Mouse (Mus musculus): Measurements from ENCODE around the gene Alg2. TPM values are rescaled to one million over a fixed set of nuclear protein-coding genes. Genes with fewer than 3 reads are reported as not detected.

Alg2 gene
- polyA plus RNA-seq, 1 experiment from 2014 or later: 48.1 TPM

DNA sequence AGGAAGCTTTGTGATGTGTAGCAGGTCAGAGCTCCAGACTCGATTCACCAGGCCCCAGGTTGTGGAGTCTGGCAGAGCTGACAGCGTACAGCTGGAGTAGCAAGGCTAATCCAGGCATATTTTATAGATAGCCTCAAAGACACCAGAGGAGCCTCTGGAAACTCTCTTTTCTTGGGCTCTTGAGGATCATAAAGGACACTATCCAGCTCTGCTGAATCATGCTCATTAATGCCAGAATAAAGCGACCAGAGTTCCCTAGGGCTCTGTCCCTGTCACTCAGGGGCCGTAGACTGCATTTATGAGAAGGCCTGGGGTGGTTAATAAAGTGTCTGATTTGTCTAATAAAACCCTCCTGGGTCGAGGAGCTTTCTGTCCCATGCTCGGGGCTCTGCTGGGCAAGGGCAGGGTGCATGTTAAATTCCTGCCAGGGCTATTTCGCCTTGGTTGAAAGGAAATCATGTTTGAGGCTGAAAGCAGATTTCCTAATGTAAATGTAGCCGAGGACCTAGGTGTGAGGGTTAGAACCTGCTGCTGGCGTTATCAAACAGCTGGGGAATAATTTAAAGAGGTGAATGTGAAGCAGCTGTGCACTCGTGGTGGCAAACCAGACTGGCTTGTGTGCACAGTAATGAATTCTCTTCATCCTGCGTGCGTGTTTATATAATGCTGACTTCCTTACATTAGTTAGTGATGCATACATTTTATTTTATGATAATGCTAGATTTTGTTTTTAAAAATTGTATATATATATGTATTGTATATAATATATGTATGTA lies 18.4 kb upstream of the Alg2 start:
- H3K36me3 ChIP-seq (ENCODE audit: insufficient read depth, low read length): no peaks in the 10 kb centered on the region
- ATAC-seq (replicated peaks; ENCODE audit: low FRiP score, low read depth) (no peak), DNase-seq (ENCODE audit: low spot score) (no peak)
- no peaks in the 10 kb centered on the region for H3K4me1 ChIP-seq (replicated peaks; ENCODE audit: insufficient read depth, low read length)
- TF ChIP-seq CTCF (IDR thresholded peaks at IDR 0.05; ENCODE audit: low read depth): no peak
- no peak overlapping the region for H3K27ac ChIP-seq
- no peaks in the 10 kb centered on the region for H3K27me3 ChIP-seq (ENCODE audit: insufficient read depth, low read length)
- H3K4me3 ChIP-seq (replicated peaks; ENCODE audit: low read depth, low read length): no peak overlapping the region
- H3K4me2 ChIP-seq (ENCODE audit: low read length): no peak overlapping the region
- 57% methylated on average over 12 of the region's 12 CpGs for WGBS
- H3K9me3 ChIP-seq (replicated peaks; ENCODE audit: low read length): no peaks in the 10 kb centered on the region
- no peak overlapping the region for H3K9ac ChIP-seq (ENCODE audit: low read depth, low read length)

DNA sequence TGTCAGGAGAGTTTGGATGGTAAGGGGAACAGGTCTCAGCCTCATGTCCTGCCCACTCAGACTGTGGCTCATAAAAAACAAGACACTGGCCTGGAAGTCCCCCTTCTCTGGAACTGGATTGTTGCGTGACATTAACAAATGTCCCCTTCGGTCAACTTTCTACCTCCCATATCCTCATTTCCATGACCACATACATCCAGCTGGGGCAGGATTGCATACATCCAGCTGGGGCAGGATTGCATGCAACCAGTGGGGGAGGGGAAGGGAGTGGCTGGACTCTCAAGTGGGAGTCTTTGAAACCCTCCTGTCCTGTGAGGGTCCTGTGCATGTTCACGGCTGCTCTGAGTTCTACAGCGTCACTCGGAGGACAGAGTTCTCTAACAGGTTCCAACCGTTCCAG lies 17.1 kb upstream of the Alg2 start:
- WGBS: 68% methylated on average over 6 of the region's 6 CpGs
- Histone ChIP-seq H3K4me2 (ENCODE audit: low read length) (no peak overlapping the region), H3K9ac (ENCODE audit: low read depth, low read length) (no peak overlapping the region), H3K36me3 (ENCODE audit: insufficient read depth, low read length) (no peaks in the 10 kb centered on the region), H3K4me1 (replicated peaks; ENCODE audit: insufficient read depth, low read length) (no peaks in the 10 kb centered on the region), H3K27me3 (ENCODE audit: insufficient read depth, low read length) (no peaks in the 10 kb centered on the region), H3K27ac (no peak overlapping the region), H3K9me3 (replicated peaks; ENCODE audit: low read length) (no peaks in the 10 kb centered on the region), H3K4me3 (replicated peaks; ENCODE audit: low read depth, low read length) (no peak overlapping the region)
- TF ChIP-seq CTCF (IDR thresholded peaks at IDR 0.05; ENCODE audit: low read depth): no peak
- ATAC-seq (replicated peaks; ENCODE audit: low FRiP score, low read depth) (no peak), DNase-seq (ENCODE audit: low spot score) (no peak)

DNA sequence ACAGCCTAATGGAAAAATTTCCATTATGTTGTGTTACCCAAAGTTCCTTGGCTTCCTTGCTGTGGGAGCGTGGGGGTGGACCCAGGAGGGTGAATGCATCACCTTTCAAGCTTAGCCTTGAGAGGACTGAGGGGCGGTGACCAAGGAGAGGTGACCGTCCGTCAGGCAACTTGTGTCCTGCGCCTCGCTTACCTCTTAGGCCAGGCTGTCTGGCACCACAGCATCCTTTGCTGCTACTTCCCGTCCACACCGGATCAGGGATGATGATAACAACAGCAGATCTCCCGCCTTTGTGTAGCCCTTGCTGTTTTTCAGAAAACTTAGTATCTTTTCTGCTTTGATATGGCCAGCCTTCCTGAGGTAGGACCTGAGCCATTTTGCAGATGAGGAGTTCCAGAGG lies 6.4 kb upstream of the Alg2 start:
- no peaks in the 10 kb centered on the region for H3K27me3 ChIP-seq (ENCODE audit: insufficient read depth, low read length)
- WGBS: 93% methylated on average over 9 of the region's 9 CpGs
- H3K4me2 ChIP-seq (ENCODE audit: low read length): no peak overlapping the region
- no peak for ATAC-seq (replicated peaks; ENCODE audit: low FRiP score, low read depth)
- no peak for TF ChIP-seq CTCF (IDR thresholded peaks at IDR 0.05; ENCODE audit: low read depth)
- H3K4me1 ChIP-seq (replicated peaks; ENCODE audit: insufficient read depth, low read length): peaks cover 1% of the 10 kb centered on the region; the same call in 1 of the 2 replicates
- DNase-seq (ENCODE audit: low spot score): no peak
- peaks cover 34% of the 10 kb centered on the region; the same call in 1 of the 2 replicates for H3K36me3 ChIP-seq (ENCODE audit: insufficient read depth, low read length)
- no peak overlapping the region for H3K9ac ChIP-seq (ENCODE audit: low read depth, low read length)
- no peak overlapping the region for H3K4me3 ChIP-seq (replicated peaks; ENCODE audit: low read depth, low read length)
- no peaks in the 10 kb centered on the region for H3K9me3 ChIP-seq (replicated peaks; ENCODE audit: low read length)
- no peak overlapping the region for H3K27ac ChIP-seq

DNA sequence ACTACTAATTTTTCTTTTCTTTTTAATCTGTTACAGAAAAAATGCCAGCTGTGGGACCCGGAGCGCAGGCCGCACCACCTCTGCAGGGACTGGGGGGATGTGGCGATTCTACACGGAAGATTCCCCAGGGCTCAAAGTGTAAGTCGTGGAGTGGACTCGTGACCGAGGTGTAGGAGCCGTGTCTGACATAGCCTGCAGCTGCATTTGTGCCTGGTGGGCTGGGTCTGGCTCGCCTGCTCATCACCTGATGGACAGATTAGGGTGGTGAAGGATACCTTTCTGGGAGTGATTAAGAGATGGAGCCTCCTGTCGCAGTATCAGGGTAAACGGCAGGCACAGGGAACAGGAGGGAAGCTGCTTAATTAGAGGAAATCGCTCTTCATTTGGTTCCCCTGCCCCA lies 6.0 kb upstream of the Alg2 start:
- peaks cover 6% of the 10 kb centered on the region; the same call in 1 of the 2 replicates for H3K4me1 ChIP-seq (replicated peaks; ENCODE audit: insufficient read depth, low read length)
- no peak overlapping the region for H3K9ac ChIP-seq (ENCODE audit: low read depth, low read length)
- no peak for DNase-seq (ENCODE audit: low spot score)
- peaks cover 34% of the 10 kb centered on the region; the same call in 1 of the 2 replicates for H3K36me3 ChIP-seq (ENCODE audit: insufficient read depth, low read length)
- H3K4me3 ChIP-seq (replicated peaks; ENCODE audit: low read depth, low read length): no peak overlapping the region
- TF ChIP-seq CTCF (IDR thresholded peaks at IDR 0.05; ENCODE audit: low read depth): no peak
- H3K4me2 ChIP-seq (ENCODE audit: low read length): no peak overlapping the region
- H3K27ac ChIP-seq: no peak overlapping the region
- ATAC-seq (replicated peaks; ENCODE audit: low FRiP score, low read depth): no peak
- H3K27me3 ChIP-seq (ENCODE audit: insufficient read depth, low read length): no peaks in the 10 kb centered on the region
- 87% methylated on average over 13 of the region's 13 CpGs for WGBS
- H3K9me3 ChIP-seq (replicated peaks; ENCODE audit: low read length): no peaks in the 10 kb centered on the region

DNA sequence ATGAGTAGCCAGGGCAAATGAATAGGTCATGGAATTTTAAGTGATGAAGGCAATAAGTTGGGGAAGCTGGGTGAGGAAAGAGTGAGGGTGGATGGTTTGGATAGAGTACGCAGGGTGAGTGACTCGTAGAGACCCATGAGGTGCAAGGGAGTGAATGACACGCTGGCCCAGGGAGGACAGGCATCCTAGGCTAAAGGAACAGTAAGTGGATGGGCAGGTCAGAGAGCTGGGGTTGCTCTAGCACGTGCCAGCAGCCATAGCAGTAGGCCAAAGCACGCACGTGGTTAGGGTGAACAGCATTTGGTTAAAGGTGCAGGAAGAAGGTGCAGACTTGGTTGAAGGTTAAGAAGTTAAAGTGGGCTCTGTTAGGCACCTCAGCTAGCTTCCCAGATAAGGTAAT lies 3.4 kb upstream of the Alg2 start:
- DNase-seq (ENCODE audit: low spot score) (no peak), ATAC-seq (replicated peaks; ENCODE audit: low FRiP score, low read depth) (no peak)
- H3K36me3 ChIP-seq (ENCODE audit: insufficient read depth, low read length): peaks cover 29% of the 10 kb centered on the region; the same call in 1 of the 2 replicates
- no peak overlapping the region for H3K27ac ChIP-seq
- TF ChIP-seq CTCF (IDR thresholded peaks at IDR 0.05; ENCODE audit: low read depth): no peak
- no peaks in the 10 kb centered on the region for H3K27me3 ChIP-seq (ENCODE audit: insufficient read depth, low read length)
- H3K4me3 ChIP-seq (replicated peaks; ENCODE audit: low read depth, low read length): no peak overlapping the region
- peaks cover 7% of the 10 kb centered on the region; the same call in 1 of the 2 replicates for H3K4me1 ChIP-seq (replicated peaks; ENCODE audit: insufficient read depth, low read length)
- H3K9ac ChIP-seq (ENCODE audit: low read depth, low read length): no peak overlapping the region
- WGBS: 93% methylated on average over 6 of the region's 6 CpGs
- H3K4me2 ChIP-seq (ENCODE audit: low read length): no peak overlapping the region
- H3K9me3 ChIP-seq (replicated peaks; ENCODE audit: low read length): no peaks in the 10 kb centered on the region

DNA sequence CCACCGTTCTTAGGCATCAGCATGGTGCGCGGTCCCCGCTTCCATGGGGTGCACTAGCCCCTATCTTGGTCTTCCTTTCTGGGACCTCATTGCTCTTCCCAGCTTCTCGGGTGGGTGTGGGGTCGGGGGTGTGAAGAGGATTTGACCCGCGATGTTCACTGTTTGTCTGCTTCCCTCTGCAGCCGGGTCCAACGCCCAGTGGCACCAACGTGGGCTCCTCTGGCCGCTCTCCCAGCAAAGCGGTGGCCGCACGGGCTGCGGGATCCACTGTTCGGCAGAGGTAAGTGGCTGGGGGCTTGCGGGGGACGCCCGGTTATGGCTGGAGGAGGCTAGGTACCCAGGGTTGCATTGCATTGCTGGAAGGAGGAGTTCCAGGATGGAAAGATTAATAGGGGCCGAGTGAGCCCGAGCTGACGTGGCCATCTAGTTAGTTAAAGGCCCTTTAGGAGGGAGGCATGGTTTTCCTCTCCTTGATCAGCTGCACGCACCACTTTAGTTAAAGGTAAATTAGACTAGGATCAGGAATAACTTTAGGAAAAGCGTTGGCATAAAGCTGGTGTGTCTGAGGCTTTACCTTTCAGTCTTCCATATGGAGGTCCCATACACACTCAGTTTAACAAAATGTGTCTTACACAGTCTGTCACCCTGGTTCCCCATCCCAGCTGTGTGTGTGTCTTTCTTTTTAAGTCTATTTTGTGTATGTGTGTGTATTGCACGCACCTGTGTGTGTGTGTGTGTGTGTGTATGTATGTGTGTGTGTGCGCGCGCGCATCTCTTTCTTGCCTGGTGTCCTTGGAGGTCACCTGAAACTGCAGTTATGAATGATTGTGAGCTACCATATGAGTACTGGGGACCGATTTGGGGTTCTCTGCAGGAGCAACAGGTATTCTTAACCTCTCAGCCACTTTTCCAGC lies 854 bp upstream of the Alg2 start:
- Histone ChIP-seq H3K27me3 (ENCODE audit: insufficient read depth, low read length) (no peaks in the 10 kb centered on the region), H3K4me1 (replicated peaks; ENCODE audit: insufficient read depth, low read length) (peaks cover 7% of the 10 kb centered on the region; the same call in 1 of the 2 replicates), H3K36me3 (ENCODE audit: insufficient read depth, low read length) (peaks cover 33% of the 10 kb centered on the region), H3K4me3 (replicated peaks; ENCODE audit: low read depth, low read length) (peak overlapping the region; percentile 85), H3K27ac (peak overlapping the region; percentile 96), H3K9me3 (replicated peaks; ENCODE audit: low read length) (no peaks in the 10 kb centered on the region), H3K9ac (ENCODE audit: low read depth, low read length) (peak overlapping the region; percentile 87), H3K4me2 (ENCODE audit: low read length) (peak overlapping the region; percentile 76)
- 12% methylated on average over 31 of the region's 31 CpGs for WGBS
- peak; percentile 38 for DNase-seq (ENCODE audit: low spot score)
- ATAC-seq (replicated peaks; ENCODE audit: low FRiP score, low read depth): peak; percentile 22
- TF ChIP-seq CTCF (IDR thresholded peaks at IDR 0.05; ENCODE audit: low read depth): no peak

All from kidney, postnatal 0 days (tissue).